Mouse (Mus musculus): ENCODE results near the gene Zfp273.
"Not testable (repeated sequence)": the region's sequence is repeated elsewhere in the genome, so short reads cannot be mapped to it uniquely, and the experiment has no call there.

Zfp273 gene

GRCm38 (mm10) chr13:67813710-67814660, at the start of gene Zfp273:
Gene Zfp273 (plus strand): TSS chr13:67813740.
- peak; percentile 77 for DNase-seq (ENCODE audit: low read depth, low spot score)

GRCm38 (mm10) chr13:67779265-67780221, 34.0 kb upstream of the Zfp273 start, which contains the start of gene Zfp493:
Gene Zfp493 (plus strand): TSS chr13:67779693.
- peak; percentile 82 for DNase-seq (ENCODE audit: low read depth, low spot score)

GRCm38 (mm10) chr13:67791921-67792455, 21.6 kb upstream of the Zfp273 start:
- DNase-seq (ENCODE audit: low read depth, low spot score), result no peak

- DNase-seq (ENCODE audit: low read depth, low spot score), result no peak
These were observed 14.9 kb upstream of the Zfp273 start for GRCm38 (mm10) chr13:67798618-67799017.

GRCm38 (mm10) chr13:67799151-67799550, 14.4 kb upstream of the Zfp273 start:
- not testable (repeated sequence) for DNase-seq (ENCODE audit: low read depth, low spot score)

- no peak for DNase-seq (ENCODE audit: low read depth, low spot score)
These were observed 1.8 kb upstream of the Zfp273 start for GRCm38 (mm10) chr13:67811651-67812210.

GRCm38 (mm10) chr13:67812961-67813709, 405 bp upstream of the Zfp273 start:
- DNase-seq (ENCODE audit: low read depth, low spot score), result no peak

- DNase-seq (ENCODE audit: low read depth, low spot score), result no peak
These were observed 5.1 kb downstream of the Zfp273 start for GRCm38 (mm10) chr13:67818636-67819035.

GRCm38 (mm10) chr13:67830911-67831336, 17.4 kb downstream of the Zfp273 start, which contains the start of gene Gm10037:
Gene Gm10037 (plus strand): TSS chr13:67831106.
- peak; percentile 51 for DNase-seq (ENCODE audit: low read depth, low spot score)

- DNase-seq (ENCODE audit: low read depth, low spot score), result not testable (repeated sequence)
These were observed 19.6 kb downstream of the Zfp273 start for GRCm38 (mm10) chr13:67833137-67833536.

- no peak for DNase-seq (ENCODE audit: low read depth, low spot score)
These were observed 30.2 kb downstream of the Zfp273 start for GRCm38 (mm10) chr13:67843775-67844118.

- DNase-seq (ENCODE audit: low read depth, low spot score), result peak; percentile 64
These were observed 30.7 kb downstream of the Zfp273 start for GRCm38 (mm10) chr13:67844119-67844852.

GRCm38 (mm10) chr13:67844853-67845194, 31.3 kb downstream of the Zfp273 start:
- no peak for DNase-seq (ENCODE audit: low read depth, low spot score)

GRCm38 (mm10) chr13:67850361-67850760, 36.8 kb downstream of the Zfp273 start:
- DNase-seq (ENCODE audit: low read depth, low spot score), result no peak

GRCm38 (mm10) chr13:67853130-67853529, 39.6 kb downstream of the Zfp273 start:
- DNase-seq (ENCODE audit: low read depth, low spot score), result no peak

- DNase-seq (ENCODE audit: low read depth, low spot score), result no peak
These were observed 40.4 kb downstream of the Zfp273 start for GRCm38 (mm10) chr13:67853983-67854382.

- DNase-seq (ENCODE audit: low read depth, low spot score), result no peak
These were observed 43.8 kb downstream of the Zfp273 start for GRCm38 (mm10) chr13:67857317-67857716.

GRCm38 (mm10) chr13:67862508-67862907, 49.0 kb downstream of the Zfp273 start:
- DNase-seq (ENCODE audit: low read depth, low spot score), result no peak

GRCm38 (mm10) chr13:67863026-67863425, 49.5 kb downstream of the Zfp273 start, which contains the start of gene BC048507:
Gene BC048507 (plus strand): TSS chr13:67863326.
- DNase-seq (ENCODE audit: low read depth, low spot score), result no peak

Measured in forelimb bud, embryonic 11.5 days (tissue).